Mouse (Mus musculus) ES-Bruce4 (cell line): ENCODE measurements around the gene Acvr2b.

Experiments
- CTCF ChIP-seq: IDR thresholded peaks from one replicate; pipeline ENCODE4 v1.8.1; 2011; ENCODE audit warnings: low read depth, low read length
- EP300 ChIP-seq: IDR thresholded peaks from 2 replicates; pipeline ENCODE4 v1.6.1; 2011; ENCODE audit warnings: low read depth, low read length; ENCODE audit not compliant: insufficient read depth
- POLR2A ChIP-seq: IDR thresholded peaks from one replicate; pipeline ENCODE4 v1.8.1; 2011; ENCODE audit warnings: low read length; ENCODE audit not compliant: insufficient read depth

DNA sequence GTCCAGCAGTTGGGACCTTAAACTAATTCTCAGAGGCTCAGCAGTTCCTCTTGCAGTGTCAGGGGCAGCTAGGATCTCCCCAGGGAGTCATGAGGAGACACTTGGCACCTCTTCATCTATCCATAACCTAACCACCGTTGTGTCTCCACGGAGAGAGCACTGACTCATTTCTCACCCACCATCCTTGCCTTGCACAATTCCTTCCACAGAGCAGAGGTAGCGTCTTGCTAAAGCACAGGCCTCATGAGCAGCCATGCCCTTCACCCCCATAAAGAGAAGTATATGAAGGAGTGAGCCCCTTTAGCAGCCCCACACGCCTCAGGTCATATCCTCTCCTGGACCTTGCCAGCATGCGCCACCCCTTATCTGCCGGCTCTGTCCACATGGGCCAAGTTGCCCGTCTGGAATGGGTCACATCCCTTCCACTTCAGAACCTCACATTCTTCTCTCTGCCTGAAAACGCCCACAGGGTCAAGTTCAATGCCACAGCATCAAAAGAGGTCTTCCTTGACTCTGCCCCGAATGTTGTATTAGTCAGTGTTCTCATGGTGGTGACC lies 71.8 kb downstream of the Acvr2b start:
- TF ChIP-seq CTCF (no peak), POLR2A (no peak), EP300 (no peak)
